ENCODE assay signal across 15 mouse cellular contexts in genomic region chr2:160028459-160028858, GRCm38 (mm10).
"Had no signal": no experiment of that assay in that cellular context is flagged by ENCODE, and none has a peak within 500 bp of the region (broad histone marks: within the 10 kb centered on the region; RNA-seq: fewer than 3 reads in every experiment).

No protein-coding gene starts in this region.

- H3K9me3 ChIP-seq: neural tube, embryonic 13.5 days; neural tube, embryonic 15.5 days; stomach, embryonic 15.5 days had no signal

- H3K9ac ChIP-seq: neural tube, embryonic 13.5 days; neural tube, embryonic 15.5 days; stomach, embryonic 15.5 days had no signal

- H3K27me3 ChIP-seq: neural tube, embryonic 13.5 days; neural tube, embryonic 15.5 days; stomach, embryonic 15.5 days had no signal

- DNase-seq: retina, postnatal 1 day; right cerebral cortex, adult 18-20 months; right cerebral cortex, postnatal 25 days; right cerebral cortex, postnatal 4 days; spleen, adult 18-20 months; thymus, adult 18-20 months; thymus, adult 2 months; thymus, postnatal 14 days; thymus, postnatal 25 days; thymus, postnatal 36 days; thymus, postnatal 4 days had no signal

- H3K4me2 ChIP-seq: neural tube, embryonic 13.5 days; neural tube, embryonic 15.5 days; stomach, embryonic 15.5 days had no signal

- H3K36me3 ChIP-seq: neural tube, embryonic 13.5 days; neural tube, embryonic 15.5 days; stomach, embryonic 15.5 days had no signal

- H3K4me1 ChIP-seq: neural tube, embryonic 13.5 days; neural tube, embryonic 15.5 days; stomach, embryonic 15.5 days had no signal

- H3K27ac ChIP-seq: neural tube, embryonic 13.5 days; neural tube, embryonic 15.5 days; stomach, embryonic 15.5 days; stomach, postnatal 0 days had no signal

- H3K4me3 ChIP-seq: neural tube, embryonic 13.5 days; neural tube, embryonic 15.5 days; stomach, embryonic 15.5 days had no signal
